Mouse (Mus musculus): ENCODE measurements at regions not wholly inside any gene's neighbourhood (a gene's known extent, or its start where the extent isn't known, plus 50 kb on each side); places are given as distances from the start of the nearest gene placed in this dataset.

GRCm38 (mm10) chr5:118361133-118361852 lies 116.3 kb downstream of the 2410131K14Rik start:
- no peaks in the 10 kb centered on the region for H3K9me3 ChIP-seq (ENCODE audit: control insufficient read depth, low read length)
- H3K4me3 ChIP-seq (replicated peaks; ENCODE audit: low read length) = no peak overlapping the region
- H3K9ac ChIP-seq (ENCODE audit: low read depth, low read length, severe bottlenecking) = no peak overlapping the region
- WGBS = 76% methylated on average over 13 of the region's 13 CpGs
- DNase-seq (ENCODE audit: low spot score) (no peak), ATAC-seq (ENCODE audit: low FRiP score, low read depth) (no peak)
- H3K4me1 ChIP-seq (ENCODE audit: control insufficient read depth, insufficient read depth, low read length) = peaks cover 27% of the 10 kb centered on the region
- no peaks in the 10 kb centered on the region for H3K27me3 ChIP-seq (ENCODE audit: control insufficient read depth, insufficient read depth, low read length)
- H3K4me2 ChIP-seq (replicated peaks; ENCODE audit: low read depth, low read length, severe bottlenecking) = no peak overlapping the region
- no peak for TF ChIP-seq POLR2A (IDR thresholded peaks at IDR 0.05; ENCODE audit: borderline replicate concordance, extremely low read depth, insufficient read depth, insufficient read length)
- H3K27ac ChIP-seq (replicated peaks; ENCODE audit: low read depth, low read length) = no peak overlapping the region
- no peaks in the 10 kb centered on the region for H3K36me3 ChIP-seq (ENCODE audit: control insufficient read depth, insufficient read depth, low read length)

DNA sequence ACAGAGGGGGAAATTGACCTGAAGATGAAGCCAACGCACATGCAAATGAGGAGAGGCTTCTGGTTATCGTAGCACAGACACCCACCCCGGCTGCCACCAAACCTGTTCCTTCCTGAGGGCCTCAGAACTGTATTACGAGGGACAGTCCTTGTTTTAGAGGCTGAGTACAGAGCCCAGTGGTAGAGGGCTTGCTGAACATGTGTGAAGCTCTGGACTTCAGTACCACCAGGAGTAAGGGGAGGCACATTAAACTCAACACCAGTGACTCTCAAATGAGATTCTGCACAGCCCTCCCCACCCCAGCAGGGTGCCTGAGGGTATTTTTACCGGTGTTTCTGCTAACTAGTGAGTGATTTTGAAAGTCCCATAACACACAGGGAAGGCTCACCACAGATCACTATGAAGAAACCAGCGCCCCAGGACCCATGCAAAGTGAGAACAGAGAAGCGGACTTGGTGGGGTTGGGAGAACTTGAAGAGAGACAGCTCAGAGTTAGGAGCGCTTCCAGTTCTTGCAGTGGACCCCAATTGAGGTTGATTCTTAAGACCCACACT lies 116.9 kb downstream of the 2410131K14Rik start:
- H3K9me3 ChIP-seq (ENCODE audit: control insufficient read depth, low read length) = no peaks in the 10 kb centered on the region
- H3K4me3 ChIP-seq (replicated peaks; ENCODE audit: low read length) = no peak overlapping the region
- H3K4me1 ChIP-seq (ENCODE audit: control insufficient read depth, insufficient read depth, low read length) = peaks cover 22% of the 10 kb centered on the region
- H3K9ac ChIP-seq (ENCODE audit: low read depth, low read length, severe bottlenecking) = no peak overlapping the region
- DNase-seq (ENCODE audit: low spot score) (no peak), ATAC-seq (ENCODE audit: low FRiP score, low read depth) (no peak)
- H3K36me3 ChIP-seq (ENCODE audit: control insufficient read depth, insufficient read depth, low read length) = no peaks in the 10 kb centered on the region
- TF ChIP-seq POLR2A (IDR thresholded peaks at IDR 0.05; ENCODE audit: borderline replicate concordance, extremely low read depth, insufficient read depth, insufficient read length) = no peak
- WGBS = 62% methylated on average over 8 of the region's 8 CpGs
- H3K4me2 ChIP-seq (replicated peaks; ENCODE audit: low read depth, low read length, severe bottlenecking) = no peak overlapping the region
- no peak overlapping the region for H3K27ac ChIP-seq (replicated peaks; ENCODE audit: low read depth, low read length)
- no peaks in the 10 kb centered on the region for H3K27me3 ChIP-seq (ENCODE audit: control insufficient read depth, insufficient read depth, low read length)

- H3K36me3 ChIP-seq (ENCODE audit: control insufficient read depth, insufficient read depth, low read length) = no peaks in the 10 kb centered on the region
- H3K9ac ChIP-seq (ENCODE audit: low read depth, low read length, severe bottlenecking) = no peak overlapping the region
- no peak overlapping the region for H3K4me2 ChIP-seq (replicated peaks; ENCODE audit: low read depth, low read length, severe bottlenecking)
- WGBS = 56% methylated on average over 4 of the region's 4 CpGs
- TF ChIP-seq POLR2A (IDR thresholded peaks at IDR 0.05; ENCODE audit: borderline replicate concordance, extremely low read depth, insufficient read depth, insufficient read length) = no peak
- H3K27me3 ChIP-seq (ENCODE audit: control insufficient read depth, insufficient read depth, low read length) = no peaks in the 10 kb centered on the region
- ATAC-seq (ENCODE audit: low FRiP score, low read depth) (no peak), DNase-seq (ENCODE audit: low spot score) (no peak)
- H3K4me1 ChIP-seq (ENCODE audit: control insufficient read depth, insufficient read depth, low read length) = peaks cover 22% of the 10 kb centered on the region
- no peak overlapping the region for H3K4me3 ChIP-seq (replicated peaks; ENCODE audit: low read length)
- H3K9me3 ChIP-seq (ENCODE audit: control insufficient read depth, low read length) = no peaks in the 10 kb centered on the region
- no peak overlapping the region for H3K27ac ChIP-seq (replicated peaks; ENCODE audit: low read depth, low read length)
Measured at GRCm38 (mm10) chr5:118362738-118363137, 117.7 kb downstream of the 2410131K14Rik start.

DNA sequence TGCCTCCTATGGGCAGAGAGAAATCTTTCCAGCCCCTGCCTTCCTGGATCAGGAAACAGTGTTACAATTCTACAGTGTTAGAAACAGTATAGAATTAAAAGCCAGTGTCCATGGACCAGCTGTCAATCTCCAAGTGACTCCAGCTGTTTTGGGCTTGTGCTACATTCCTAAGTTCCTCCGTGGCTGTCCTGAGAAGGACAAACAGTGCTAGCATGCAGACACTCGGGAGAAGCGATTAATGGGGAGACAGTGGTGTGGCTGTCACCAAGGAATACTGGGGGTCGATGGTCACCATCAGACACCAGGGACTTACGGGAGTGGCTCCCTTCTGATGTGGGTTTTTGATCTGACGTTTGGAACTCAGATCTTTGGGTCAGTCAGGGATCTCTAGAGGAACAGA lies 118.1 kb downstream of the 2410131K14Rik start:
- Histone ChIP-seq H3K9ac (ENCODE audit: low read depth, low read length, severe bottlenecking) (no peak overlapping the region), H3K4me3 (replicated peaks; ENCODE audit: low read length) (no peak overlapping the region), H3K4me1 (ENCODE audit: control insufficient read depth, insufficient read depth, low read length) (peaks cover 22% of the 10 kb centered on the region), H3K27me3 (ENCODE audit: control insufficient read depth, insufficient read depth, low read length) (no peaks in the 10 kb centered on the region), H3K36me3 (ENCODE audit: control insufficient read depth, insufficient read depth, low read length) (no peaks in the 10 kb centered on the region), H3K9me3 (ENCODE audit: control insufficient read depth, low read length) (no peaks in the 10 kb centered on the region), H3K27ac (replicated peaks; ENCODE audit: low read depth, low read length) (no peak overlapping the region), H3K4me2 (replicated peaks; ENCODE audit: low read depth, low read length, severe bottlenecking) (no peak overlapping the region)
- 63% methylated on average over 6 of the region's 6 CpGs for WGBS
- ATAC-seq (ENCODE audit: low FRiP score, low read depth) = no peak
- no peak for DNase-seq (ENCODE audit: low spot score)
- TF ChIP-seq POLR2A (IDR thresholded peaks at IDR 0.05; ENCODE audit: borderline replicate concordance, extremely low read depth, insufficient read depth, insufficient read length) = no peak

DNA sequence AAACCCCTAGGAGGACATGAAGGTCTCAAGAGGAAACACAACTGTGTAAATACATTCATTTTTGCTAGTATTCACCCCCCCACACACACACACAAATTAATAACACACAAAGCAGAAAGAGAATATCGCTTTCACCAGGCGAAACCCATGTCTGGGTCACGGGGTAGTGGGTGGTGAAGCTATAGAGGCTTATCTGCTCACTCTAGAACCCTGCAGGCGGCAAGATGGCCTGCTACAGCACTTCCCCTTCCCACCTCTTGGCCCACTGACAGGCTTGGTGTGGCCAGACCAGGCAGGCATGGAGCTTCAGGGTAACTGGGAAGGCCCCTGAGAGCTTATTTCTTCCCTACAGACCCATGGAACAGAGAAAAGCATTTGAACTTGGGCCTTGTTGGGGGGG lies 119.6 kb downstream of the 2410131K14Rik start:
- ATAC-seq (ENCODE audit: low FRiP score, low read depth) = no peak
- Histone ChIP-seq H3K27me3 (ENCODE audit: control insufficient read depth, insufficient read depth, low read length) (no peaks in the 10 kb centered on the region), H3K9ac (ENCODE audit: low read depth, low read length, severe bottlenecking) (no peak overlapping the region), H3K9me3 (ENCODE audit: control insufficient read depth, low read length) (no peaks in the 10 kb centered on the region), H3K4me3 (replicated peaks; ENCODE audit: low read length) (no peak overlapping the region), H3K4me1 (ENCODE audit: control insufficient read depth, insufficient read depth, low read length) (peaks cover 20% of the 10 kb centered on the region), H3K4me2 (replicated peaks; ENCODE audit: low read depth, low read length, severe bottlenecking) (no peak overlapping the region), H3K36me3 (ENCODE audit: control insufficient read depth, insufficient read depth, low read length) (no peaks in the 10 kb centered on the region), H3K27ac (replicated peaks; ENCODE audit: low read depth, low read length) (no peak overlapping the region)
- 94% methylated on average over 4 of the region's 4 CpGs for WGBS
- no peak for TF ChIP-seq POLR2A (IDR thresholded peaks at IDR 0.05; ENCODE audit: borderline replicate concordance, extremely low read depth, insufficient read depth, insufficient read length)
- no peak for DNase-seq (ENCODE audit: low spot score)
